ENCODE assay signal across 8 mouse cellular contexts in the genomic region with DNA sequence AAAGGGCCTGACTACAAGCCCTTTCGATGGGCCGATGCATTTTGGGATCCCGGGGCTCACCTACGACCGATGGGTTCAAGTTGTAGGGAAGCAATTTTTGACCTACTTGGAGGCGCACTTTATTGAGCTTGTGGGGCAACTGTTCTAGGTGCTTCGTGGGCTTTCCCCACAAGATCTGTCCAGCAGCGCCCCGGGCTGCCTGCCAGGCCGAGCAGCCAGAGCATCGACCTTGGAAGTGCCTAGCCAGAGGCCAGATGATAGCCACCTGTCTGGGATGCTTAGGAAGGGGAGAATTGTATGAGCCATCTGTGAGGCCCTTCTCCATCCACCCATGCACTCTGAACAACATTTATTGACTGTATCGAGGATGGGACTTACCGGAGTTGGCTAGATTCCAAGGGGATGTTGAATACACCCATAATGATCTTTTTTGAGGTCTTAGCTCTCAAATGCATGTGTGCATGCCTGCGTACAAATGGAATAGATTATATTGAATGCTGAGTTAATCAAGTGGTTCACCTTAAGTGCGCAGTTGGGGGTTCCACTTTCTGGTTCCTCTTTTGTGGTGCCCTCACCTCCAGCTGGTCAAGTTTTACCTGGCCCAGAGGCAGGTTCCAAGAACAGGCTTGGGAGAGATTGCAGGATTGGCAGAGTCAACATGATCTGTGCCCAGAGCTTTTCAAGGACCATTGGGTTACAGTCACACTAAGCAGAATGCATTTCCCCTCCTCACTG. TPM values are rescaled to one million over a fixed set of nuclear protein-coding genes. Genes with fewer than 3 reads are reported as not detected.
DNase-seq lines count a peak whose midpoint lies in the region; ATAC-seq lines count a peak whose summit lies in the region.

No protein-coding gene starts in this region.

- peaks cover 24 to 39% of the 10 kb centered on the region in 2 experiments for H3K4me1 ChIP-seq in heart, embryonic 14.5 days (ENCODE audit: control insufficient read depth in 2 of 2, insufficient read depth in 2 of 2, low read length in 2 of 2)
- H3K4me1 ChIP-seq in midbrain, embryonic 13.5 days (replicated peaks): peaks cover 57% of the 10 kb centered on the region

- 19% methylated on average over 15 of the region's 15 CpGs for WGBS in heart, embryonic 14.5 days
- 16% methylated on average over 15 of the region's 15 CpGs for whole genome bisulfite sequencing in midbrain, embryonic 13.5 days

- peak overlapping the region in 1 of 2 experiments; percentile 68; a peak in 3 of 4 replicates for H3K27ac ChIP-seq in heart, embryonic 14.5 days (replicated peaks in 1 of 2; ENCODE audit: control insufficient read depth in 1 of 2, insufficient read depth in 1 of 2, low read depth in 2 of 2, low read length in 2 of 2)
- peak overlapping the region; percentile 89 for H3K27ac ChIP-seq in midbrain, embryonic 13.5 days

- peak; percentile 33 for DNase-seq in spleen, adult 12 weeks (ENCODE audit: low spot score)
- no peak for DNase-seq in spleen, adult 18-20 months
- DNase-seq in cerebellum, postnatal 25 days: peak; percentile 65 to 72
- peak; percentile 74 for DNase-seq in kidney, postnatal 10 days
- no peak for DNase-seq in layer of hippocampus, postnatal 36 days
- DNase-seq in urinary bladder, adult 2 months (ENCODE audit: low spot score): no peak

- H3K9me3 ChIP-seq in heart, embryonic 14.5 days (ENCODE audit: control insufficient read depth, low read length): no peaks in the 10 kb centered on the region
- no peaks in the 10 kb centered on the region for H3K9me3 ChIP-seq in midbrain, embryonic 13.5 days

- no peaks in the 10 kb centered on the region for H3K27me3 ChIP-seq in heart, embryonic 14.5 days (ENCODE audit: control insufficient read depth, insufficient read depth, low read length)
- H3K27me3 ChIP-seq in midbrain, embryonic 13.5 days: no peaks in the 10 kb centered on the region

- H3K36me3 ChIP-seq in heart, embryonic 14.5 days (ENCODE audit: control insufficient read depth, insufficient read depth, low read length): no peaks in the 10 kb centered on the region
- no peaks in the 10 kb centered on the region for H3K36me3 ChIP-seq in midbrain, embryonic 13.5 days

- H3K4me2 ChIP-seq in heart, embryonic 14.5 days (ENCODE audit: low read length): peak overlapping the region; percentile 85
- H3K4me2 ChIP-seq in midbrain, embryonic 13.5 days (replicated peaks): peak overlapping the region; percentile 81

- ATAC-seq in heart, embryonic 14.5 days (ENCODE audit: insufficient number of reproducible peaks, insufficient read depth, low FRiP score, low read depth): no peak
- ATAC-seq in midbrain, embryonic 13.5 days: no peak

- peak overlapping the region; percentile 86 for H3K9ac ChIP-seq in heart, embryonic 14.5 days (ENCODE audit: low read length)
- H3K9ac ChIP-seq in midbrain, embryonic 13.5 days (replicated peaks): peak overlapping the region; percentile 90

- H3K4me3 ChIP-seq in heart, embryonic 14.5 days (ENCODE audit: control insufficient read depth in 1 of 2, insufficient read depth in 1 of 2, low read depth in 1 of 2, low read length in 2 of 2): peak overlapping the region; percentile 88 to 89
- H3K4me3 ChIP-seq in midbrain, embryonic 13.5 days (replicated peaks): peak overlapping the region; percentile 82

RNA-seq across cellular contexts. Expression of a gene that starts 0.9 kb away (rescaled TPM):
- polyA plus RNA-seq in heart, embryonic 14.5 days (2014; fragmentation: Nextera tagmentation; extraction: Ambion mirVana): 4.2 and 5.0 TPM in 2 replicates
- polyA plus RNA-seq in midbrain, embryonic 13.5 days (2015; fragmentation: Nextera tagmentation; extraction: Ambion mirVana): 16.4 and 16.5 TPM in 2 replicates
- 10 to 100 TPM; 67.6 to 67.7 TPM for total RNA-seq in layer of hippocampus, postnatal 36 days (2021)
- polyA plus RNA-seq in urinary bladder, adult 2 months (2012; rRNA removed): 14.9 and 27.9 TPM in 2 replicates

Comparison
In these comparisons a context has a peak if more than half of its experiments do, and no peak if none do; other contexts are left out.
1. DNase-seq: peak in spleen, adult 12 weeks (single experiment), cerebellum, postnatal 25 days (2 of 2) and kidney, postnatal 10 days (single experiment); none in spleen, adult 18-20 months (0 of 2), layer of hippocampus, postnatal 36 days (0 of 2) and urinary bladder, adult 2 months (single experiment).